Mouse (Mus musculus): ENCODE data around the gene Esr1. TPM values are rescaled to one million over a fixed set of nuclear protein-coding genes. Genes with fewer than 3 reads are reported as not detected.

Esr1 gene
- polyA plus RNA-seq, 1 experiment from 2014 or later = 0.47 TPM

DNA sequence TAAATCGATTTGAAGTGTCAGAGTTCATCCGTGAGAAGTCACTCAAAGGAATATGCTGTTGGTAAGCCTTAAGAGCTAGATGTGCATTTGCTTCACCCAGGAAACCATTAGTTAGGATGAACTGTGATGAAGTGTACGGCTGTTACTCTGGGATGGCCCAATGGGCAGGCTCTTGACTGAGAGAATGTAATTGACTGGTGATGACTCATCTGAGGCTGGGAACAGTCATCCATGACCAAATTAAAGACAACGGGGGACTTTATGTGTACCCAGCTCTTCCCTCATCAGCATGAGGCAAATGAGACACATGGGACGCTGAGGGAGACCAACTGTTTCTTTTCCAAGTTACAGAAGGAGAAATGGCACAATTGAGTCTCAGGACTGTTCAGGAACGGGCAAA lies 219.2 kb downstream of the Esr1 start:
- DNase-seq (ENCODE audit: low spot score) = no peak

DNA sequence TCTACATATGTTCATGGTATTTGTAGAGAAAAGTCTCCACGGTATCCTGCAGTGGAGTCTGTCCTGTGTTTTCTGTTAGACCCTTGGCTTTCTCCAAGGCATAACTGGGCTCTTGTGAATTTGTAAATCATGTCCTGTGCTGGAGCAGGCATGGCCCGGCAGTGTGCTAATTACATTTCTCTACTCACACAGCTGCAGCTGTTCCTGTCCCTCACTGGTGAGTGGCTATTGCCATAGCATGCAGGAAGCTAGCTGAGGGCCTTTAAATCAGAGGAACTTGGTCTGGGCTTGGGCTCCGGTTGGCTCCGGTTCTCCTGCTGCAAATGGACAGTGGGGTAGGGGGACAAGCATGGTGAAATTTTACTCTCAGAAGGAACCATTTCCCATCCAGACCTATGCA lies 226.7 kb downstream of the Esr1 start:
- no peak for DNase-seq (ENCODE audit: low spot score)

DNA sequence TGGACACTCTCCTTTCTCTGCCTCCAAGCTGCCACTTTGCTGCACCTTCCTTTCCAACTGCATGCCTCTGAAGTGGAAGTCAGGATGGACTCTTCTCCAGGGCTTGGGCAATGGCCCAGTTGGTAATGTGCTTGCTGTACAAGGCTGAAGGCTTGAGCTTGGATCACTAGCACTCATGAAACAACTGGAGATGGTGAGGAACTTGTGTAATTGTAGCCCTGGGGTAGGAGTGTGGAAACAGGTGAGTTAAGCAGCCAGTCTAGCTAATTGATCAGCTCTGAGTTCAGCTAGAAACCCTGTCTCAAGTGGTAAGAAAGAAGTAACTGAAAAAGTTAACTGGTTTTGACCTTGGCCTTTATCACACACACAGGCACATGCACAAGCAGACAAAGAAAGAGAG lies 229.6 kb downstream of the Esr1 start:
- no peak for DNase-seq (ENCODE audit: low spot score)

DNA sequence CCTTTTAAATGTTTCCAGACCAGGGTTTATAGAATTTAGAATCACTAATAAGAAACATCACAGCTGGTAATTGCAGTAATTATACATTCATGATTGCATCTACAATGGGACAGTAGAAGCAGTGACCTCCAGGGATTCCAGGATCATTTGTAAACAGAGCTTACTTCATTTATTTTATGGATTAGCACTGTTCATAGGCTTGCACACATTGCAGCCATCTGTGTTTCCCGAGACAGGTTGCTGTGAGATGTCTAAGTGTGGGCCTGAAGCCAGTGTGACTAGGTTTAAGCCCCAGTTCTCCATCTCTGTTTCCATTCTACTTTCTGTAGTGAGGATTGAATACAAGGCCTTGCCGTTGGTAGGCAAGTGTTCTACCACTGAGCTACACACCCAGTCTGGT lies 236.1 kb downstream of the Esr1 start:
- no peak for DNase-seq (ENCODE audit: low spot score)

DNA sequence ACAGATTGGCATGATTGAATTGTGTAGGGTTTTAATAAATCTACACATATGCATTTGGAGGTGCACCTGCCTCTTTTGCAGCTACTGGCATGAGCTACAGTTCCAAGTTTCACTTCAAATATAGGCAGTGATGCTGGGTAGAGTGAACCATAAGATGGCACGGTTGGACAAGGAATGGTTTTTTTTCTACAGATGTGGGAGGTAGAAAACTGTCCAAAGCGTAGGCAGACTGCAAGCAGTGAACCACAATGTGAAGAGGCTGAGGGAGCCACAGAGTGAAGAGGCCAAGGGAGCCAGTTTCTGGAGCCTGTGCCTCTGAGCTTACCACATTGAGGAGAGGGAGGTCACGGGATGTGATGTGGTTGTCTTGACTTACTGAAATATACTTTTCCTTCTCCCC lies 238.5 kb downstream of the Esr1 start:
- no peak for DNase-seq (ENCODE audit: low spot score)

DNA sequence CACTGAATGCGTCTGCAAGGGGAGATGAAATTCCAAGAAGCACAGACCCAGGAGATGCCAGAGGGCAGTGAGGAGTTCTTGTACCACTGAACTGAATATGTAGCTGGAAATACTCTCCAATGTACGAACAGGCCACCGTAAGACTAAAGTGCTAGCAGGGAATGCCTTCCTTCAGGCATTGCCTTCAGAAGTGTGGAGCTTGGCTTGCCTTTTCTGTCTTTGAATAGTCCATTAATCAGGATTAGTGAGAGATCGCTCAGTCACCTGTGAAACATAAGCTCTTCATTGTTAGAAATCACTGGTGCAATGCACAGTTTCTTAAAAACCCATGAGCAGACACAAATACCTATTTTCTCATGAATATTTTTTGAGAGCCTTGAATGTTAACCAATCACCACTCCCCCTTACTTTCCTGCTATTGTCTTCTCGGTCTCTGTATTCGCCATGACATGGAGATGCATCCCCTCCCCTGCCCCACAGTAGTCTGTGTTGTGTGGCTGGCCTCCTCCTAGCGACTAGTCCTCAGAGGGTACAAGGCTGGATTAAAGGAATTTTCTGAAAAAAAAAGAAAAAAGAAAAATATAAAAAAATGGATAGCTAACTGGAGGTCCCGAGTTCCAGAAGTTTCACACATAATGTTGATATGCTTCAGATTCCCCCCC lies 263.8 kb downstream of the Esr1 start:
- no peak for DNase-seq (ENCODE audit: low spot score)

DNA sequence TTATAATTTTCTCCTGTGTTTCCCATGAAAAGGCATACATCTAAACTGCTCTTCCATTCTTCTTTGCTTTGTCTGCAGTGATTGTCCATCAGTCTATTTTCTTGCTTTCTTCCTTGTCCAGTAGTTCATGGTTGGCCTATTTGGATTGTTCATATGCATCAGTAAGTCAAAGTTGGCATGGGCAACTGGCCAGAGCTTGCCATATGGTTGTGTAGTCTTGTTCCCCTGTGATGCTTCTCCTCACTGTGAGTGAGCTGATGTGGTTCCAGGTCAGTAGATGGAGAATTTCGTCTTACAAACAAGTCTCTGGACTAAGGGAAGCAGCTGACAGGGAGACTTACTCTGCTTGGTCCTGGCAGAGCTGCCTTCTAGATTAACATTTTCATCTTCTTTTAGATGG lies 270.0 kb downstream of the Esr1 start:
- DNase-seq (ENCODE audit: low spot score) = no peak

DNA sequence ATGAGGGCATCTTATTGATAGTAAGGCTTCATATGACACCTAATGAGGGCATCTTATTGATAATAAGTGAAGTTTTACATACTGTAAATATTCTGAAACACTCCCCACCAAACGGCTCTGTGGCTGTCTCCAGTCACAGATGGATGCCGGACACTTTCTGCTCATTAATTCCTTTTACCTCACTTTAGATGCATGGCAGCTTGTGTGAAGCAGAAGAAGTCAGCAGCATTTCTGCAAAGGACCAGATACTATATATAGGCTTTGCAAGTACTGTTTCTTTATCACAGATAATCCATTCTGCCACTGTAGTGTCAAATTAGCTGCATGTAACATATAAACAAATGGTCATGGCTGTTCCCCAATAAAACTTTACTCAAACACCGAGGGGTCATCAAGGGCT lies 274.1 kb downstream of the Esr1 start:
- no peak for DNase-seq (ENCODE audit: low spot score)

DNA sequence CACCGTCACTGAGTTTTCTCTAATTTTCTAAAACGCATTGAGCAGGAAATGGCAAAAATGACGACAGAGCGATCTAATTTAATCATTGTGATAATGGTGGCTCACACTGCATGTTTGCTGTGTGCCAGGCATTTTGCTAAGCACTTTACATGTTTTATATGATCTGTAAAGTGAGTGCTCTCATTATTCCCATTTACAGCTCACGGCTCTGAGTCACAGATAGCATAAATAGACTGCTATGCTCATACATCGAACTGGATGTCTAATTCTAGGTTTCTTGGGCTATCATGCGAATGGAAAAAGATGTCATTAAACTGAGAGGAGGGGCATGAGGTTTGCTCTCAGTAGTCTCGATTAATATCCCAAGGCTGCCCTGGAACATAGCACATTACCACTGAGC lies 274.6 kb downstream of the Esr1 start:
- no peak for DNase-seq (ENCODE audit: low spot score)

DNA sequence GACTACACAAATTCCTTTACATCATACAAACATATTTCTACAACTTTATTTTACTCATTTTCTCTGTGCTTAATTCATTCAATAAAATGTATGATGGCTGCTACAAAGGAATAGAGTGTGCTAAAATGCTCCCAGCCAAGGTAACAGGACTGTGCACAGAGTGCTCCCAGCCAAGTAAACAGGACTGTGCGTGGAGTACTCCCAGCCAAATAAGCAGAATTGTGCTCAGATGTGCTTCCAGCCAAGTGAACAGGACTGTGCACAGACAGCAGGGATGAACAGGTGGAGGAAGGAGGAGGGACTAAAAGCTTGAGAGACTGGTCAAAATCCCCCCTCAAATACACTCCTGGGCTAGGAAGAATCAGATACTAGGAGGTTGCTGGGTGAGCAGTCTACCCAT lies 282.1 kb downstream of the Esr1 start:
- DNase-seq (ENCODE audit: low spot score) = no peak

DNA sequence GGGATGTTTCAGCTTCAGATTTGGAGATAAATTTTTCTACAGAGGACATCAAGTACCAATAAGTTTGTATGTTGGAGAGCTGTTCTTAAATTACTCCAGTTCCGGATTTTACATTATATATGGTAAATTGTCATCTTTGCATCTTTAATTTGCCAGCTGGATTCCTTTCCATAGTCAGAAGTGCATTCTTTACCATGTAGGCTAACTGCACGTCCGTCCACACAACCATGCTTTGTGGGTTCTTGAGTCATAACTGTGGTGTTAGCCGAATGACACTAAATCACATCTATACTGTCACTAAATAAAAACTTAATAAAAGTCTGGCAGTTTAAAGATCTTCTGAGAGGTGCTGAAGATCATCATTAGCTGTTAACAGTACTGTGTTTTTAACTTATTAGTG lies 286.4 kb downstream of the Esr1 start:
- DNase-seq (ENCODE audit: low spot score) = no peak

DNA sequence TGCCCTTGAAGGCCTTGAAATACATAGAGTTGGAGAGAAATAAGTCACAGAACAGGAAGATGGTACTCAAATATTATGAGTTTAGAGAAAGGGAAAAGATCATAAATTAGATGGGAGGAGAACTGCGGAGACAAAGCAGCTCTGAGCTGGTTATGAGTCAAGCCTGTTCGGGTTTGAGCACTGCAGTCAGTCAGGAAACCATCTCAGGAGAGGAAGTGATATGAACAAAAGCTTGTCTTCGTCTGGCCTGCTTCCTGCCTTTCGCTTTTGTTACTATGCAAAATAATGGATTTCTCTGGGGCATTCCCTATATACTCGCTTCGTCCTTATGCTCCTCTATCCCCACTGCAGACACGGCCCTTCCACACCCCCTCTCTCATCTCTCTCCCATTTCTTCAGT lies 288.9 kb downstream of the Esr1 start:
- no peak for DNase-seq (ENCODE audit: low spot score)

DNA sequence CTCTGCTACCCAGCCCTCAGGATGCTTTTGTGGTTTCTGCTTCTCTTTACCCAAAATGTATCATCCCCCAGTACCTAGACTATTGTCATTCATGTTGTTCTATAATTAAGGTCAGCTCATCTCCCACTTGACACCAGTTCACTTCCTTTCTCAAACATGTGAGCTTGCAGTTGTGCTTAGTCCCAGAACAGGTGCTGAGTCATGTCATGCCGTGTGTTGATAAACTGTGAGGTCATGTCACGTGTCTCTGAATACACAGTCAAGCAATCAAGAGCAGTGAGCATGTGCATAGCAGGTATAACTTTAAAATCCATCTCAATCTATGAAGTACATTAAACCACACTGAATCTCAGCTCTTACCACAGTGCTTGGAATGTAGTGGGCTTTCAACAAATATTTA lies 297.9 kb downstream of the Esr1 start:
- no peak for DNase-seq (ENCODE audit: low spot score)

DNA sequence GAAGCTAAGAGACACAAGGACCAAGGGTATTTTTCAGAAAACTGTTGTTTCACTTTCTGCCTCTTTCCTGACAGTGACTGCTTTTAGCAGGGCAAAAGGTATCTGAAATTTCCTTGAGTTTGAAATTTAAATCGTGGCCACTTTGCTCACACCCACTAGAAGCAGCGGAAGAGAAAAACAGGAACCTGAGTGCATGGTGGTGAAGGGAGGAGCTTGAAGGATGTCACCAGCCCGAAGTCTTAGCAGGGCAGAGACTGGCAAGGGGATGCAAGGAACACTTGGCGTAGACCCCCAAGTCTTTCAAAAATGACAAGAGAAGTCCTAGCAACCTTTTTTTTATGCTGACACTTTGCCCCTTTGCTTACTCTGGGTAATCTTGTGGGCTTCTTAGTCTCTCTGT lies 299.1 kb downstream of the Esr1 start:
- DNase-seq (ENCODE audit: low spot score) = no peak

DNA sequence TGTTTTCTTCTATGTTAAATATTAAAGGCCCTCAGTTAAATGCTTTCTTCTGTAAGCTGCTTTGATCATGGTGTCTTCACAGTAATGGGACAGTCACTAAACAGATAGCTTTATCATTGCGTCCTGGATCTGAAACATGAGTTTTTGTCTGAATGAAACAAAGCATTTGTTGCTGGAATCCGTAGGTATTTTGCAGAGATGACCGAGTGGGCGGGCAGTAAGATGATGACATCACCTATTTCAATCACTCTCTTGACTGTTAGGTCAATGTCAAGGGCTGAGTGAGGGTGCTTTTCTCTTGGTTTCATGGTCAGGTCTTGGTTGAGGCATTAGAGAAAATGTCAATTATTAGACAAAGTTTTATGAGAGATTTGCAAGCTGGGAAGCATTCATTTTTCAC lies 307.7 kb downstream of the Esr1 start:
- DNase-seq (ENCODE audit: low spot score) = no peak

DNA sequence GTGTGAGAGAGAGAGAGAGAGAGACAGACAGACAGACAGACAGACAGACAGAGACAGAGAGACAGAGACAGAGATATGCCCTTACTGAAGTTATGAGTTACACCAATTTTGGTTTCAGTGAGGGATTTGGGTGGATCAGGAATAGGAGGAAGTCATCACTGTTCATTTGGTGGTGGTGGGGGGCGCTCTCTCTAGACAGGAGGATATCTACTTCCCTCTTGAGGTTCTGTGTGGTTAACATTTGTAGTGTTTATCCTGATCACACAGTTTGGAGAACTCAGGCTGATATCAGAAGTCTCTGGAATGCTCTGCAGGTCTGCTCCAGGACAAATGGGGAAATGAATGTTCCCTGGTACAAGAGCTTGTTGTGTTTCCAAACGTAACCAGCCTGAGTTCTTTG lies 312.2 kb downstream of the Esr1 start:
- DNase-seq (ENCODE audit: low spot score) = no peak

DNA sequence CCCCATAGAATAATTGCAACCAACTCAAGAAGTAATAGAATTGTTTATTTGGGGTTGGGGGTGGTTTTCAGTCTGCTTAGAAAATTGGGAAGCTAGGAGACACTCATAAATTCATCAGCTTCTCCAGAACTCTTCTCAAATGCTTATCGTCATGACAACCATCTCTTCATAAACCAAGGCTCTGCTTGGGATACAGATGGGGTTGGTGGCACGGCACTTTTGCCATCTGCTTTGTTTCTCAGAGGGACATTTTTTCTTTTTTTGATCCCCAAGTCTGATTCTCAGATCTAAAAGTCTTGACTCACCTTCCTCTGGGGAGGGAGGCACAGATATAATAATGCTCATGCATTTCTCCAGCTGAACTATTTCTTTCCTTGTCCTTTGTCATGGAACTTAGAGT lies 313.0 kb downstream of the Esr1 start:
- no peak for DNase-seq (ENCODE audit: low spot score)

DNA sequence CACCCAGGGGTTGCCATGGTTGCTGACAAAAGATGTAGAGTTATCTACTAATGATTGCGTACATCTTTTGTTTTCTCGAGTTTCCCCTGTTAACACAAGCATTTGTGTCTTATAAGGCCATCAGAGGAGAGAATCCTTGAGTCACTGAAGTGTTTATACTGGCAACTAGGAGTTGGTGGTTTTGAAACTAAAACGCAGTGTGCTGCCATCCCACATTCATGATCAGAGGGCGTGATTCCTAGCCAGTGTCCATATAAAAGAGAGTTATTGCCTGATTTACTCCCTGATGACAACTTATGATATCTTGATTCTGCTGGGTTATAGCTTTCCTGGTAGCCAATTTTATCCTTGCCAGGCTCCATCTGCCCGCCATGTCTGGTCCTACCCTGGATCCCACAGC lies 331.8 kb downstream of the Esr1 start:
- no peak for DNase-seq (ENCODE audit: low spot score)

DNA sequence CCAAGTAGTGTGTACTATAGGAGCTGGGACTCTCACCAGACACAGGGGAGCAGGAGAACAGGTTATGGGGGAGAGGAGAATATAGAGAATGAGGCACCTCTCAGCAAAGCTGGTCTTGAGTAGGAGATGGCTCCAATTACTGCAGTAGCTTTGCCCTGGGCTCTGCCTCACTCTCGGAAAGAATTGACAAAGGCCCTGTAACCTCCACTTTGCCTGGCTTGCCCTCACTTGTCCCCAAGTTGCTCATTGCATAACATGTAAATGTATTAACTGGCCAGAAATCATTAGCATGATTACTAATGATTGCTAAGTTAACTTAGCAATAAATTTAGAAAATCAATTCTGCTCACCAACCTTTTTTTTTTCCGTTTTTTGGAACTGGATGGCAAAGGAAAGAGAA lies 333.3 kb downstream of the Esr1 start:
- DNase-seq (ENCODE audit: low spot score) = no peak

DNA sequence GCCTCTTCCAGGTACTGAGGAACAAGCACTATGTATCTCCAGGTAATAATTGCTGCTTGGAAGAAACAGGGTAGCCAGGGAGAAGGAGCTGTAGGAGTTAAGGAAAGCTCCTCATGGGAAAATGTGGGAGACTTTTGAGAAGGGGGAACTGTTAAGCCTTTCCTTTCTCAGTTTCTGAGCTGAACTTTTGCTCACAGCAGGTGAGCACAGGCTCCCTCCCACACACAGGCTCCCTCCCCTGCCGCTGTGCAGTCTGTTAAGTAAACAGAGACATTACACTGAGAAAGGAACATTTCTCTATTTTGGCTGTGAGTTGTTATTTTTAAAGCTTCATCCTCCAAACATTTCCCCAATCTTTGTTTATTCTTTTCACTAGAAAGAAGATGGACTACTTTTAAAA lies 354.4 kb downstream of the Esr1 start:
- no peak for DNase-seq (ENCODE audit: low spot score)

DNA sequence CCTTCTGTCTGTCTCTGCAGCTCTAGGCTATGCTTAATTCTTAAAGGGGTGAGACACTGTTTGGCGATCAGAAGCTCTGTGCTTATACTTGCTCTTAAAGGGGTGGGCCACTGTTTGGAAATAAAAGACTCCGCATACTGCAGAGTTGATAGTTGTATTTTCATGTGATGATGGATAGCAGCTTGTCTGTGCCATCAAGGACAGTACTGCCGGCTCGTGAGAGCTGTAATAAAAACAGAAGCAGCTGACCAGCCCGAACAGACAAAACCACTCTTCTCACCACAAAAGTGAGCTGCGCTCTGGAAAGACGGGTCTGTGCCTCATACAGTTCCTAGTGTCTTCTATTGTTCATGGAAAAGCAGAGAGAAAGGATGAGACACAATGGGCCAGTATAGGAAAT lies 359.8 kb downstream of the Esr1 start:
- DNase-seq (ENCODE audit: low spot score) = no peak

DNA sequence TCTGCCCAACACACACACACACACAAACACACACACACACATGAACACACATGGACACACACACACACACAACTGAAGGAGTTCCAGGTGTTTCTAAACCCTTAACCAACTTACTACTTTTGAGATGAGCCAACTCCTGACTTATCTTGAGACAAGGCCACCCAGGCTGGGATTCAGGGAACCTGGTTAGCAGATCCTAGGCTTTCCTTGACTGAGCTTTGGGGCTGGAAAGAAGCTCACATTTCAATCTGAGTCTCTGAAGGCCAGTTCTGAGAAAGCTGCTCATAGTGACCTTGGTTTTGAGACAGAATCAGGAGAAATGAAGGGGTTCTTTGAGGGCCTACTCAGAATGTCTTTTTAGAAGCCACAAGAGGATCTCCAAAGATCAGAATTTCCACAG lies 360.2 kb downstream of the Esr1 start:
- no peak for DNase-seq (ENCODE audit: low spot score)

DNA sequence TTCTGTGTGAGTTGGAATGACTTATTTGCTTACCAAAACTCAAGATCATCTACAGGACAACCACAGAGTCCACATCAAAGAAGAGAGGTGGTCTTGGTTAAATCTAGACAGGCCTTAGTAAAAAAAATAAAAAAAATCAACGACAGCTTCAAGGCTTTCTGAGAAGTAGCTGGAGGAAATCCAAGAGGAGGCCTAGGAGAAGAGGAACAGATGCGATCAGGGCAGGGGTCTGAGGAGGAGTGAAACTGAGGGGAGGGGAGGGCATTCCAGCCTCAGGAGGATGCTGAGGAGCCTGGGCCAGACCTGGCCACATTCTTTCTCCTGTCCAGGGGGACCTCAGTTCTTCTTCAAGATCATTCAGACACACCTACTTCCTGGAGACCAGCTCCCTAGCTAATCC lies 360.6 kb downstream of the Esr1 start:
- DNase-seq (ENCODE audit: low spot score) = no peak

DNA sequence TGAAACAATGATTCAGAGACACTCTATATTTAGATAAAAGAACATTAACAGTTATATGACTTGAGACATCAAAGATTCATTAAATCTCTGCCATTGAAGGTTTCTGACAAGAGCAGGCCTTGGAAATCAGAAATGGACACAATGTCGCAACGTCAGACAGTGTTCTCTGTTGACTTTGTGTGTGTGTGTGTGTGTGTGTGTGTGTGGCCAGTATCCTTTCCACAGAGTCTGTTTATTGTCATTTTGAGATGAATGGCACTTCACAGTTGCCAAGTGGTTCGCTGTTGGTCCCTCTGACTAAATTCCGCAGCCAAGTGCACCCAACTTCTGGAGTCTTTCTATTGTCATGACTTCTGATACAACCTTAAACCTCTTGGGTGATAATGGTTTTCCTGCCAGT lies 362.9 kb downstream of the Esr1 start:
- DNase-seq (ENCODE audit: low spot score) = no peak
